Mouse (Mus musculus) embryonic facial prominence, embryonic 11.5 days (tissue): Measurements from ENCODE around the gene Mllt6. TPM values are rescaled to one million over a fixed set of nuclear protein-coding genes. Genes with fewer than 3 reads are reported as not detected.

Source experiments
- microRNA-seq: library from miRNA; unstranded; fragments of <30 nt; microRNA quantifications from one replicate; pipeline ENCODE4, GENCODE M21; 2016; ENCODE audit warnings: borderline number of aligned reads
- polyA plus RNA-seq: library from polyadenylated mRNA; unstranded; fragments of >200 nt; fragmentation: Nextera tagmentation; extraction: Ambion mirVana; gene quantifications from 2 replicates; pipeline ENCODE4 v1.2.1, GENCODE M21; 2014

The Mllt6 gene
- polyA plus RNA-seq, 1 experiment from 2014 or later = 3.7 TPM

Small RNAs within 50 kb of the gene (microRNA-seq; reads per million reads assigned to microRNA genes)
- 1.4 reads per million for gene Gm24158
- gene Mir6927 = not detected

Other genes with a start within 250 kb of the Mllt6 start
- gene Arhgap23, start 247.9 kb upstream of the Mllt6 start, polyA plus RNA-seq = 3.1 and 4.2 TPM in 2 replicates
- gene 4933428G20Rik, start 163.1 kb upstream of the Mllt6 start, polyA plus RNA-seq = not detected in 2 replicates
- 0.55 and 0.56 TPM in 2 replicates for gene Srcin1, start 87.2 kb upstream of the Mllt6 start, polyA plus RNA-seq
- gene Epop, start 33.7 kb upstream of the Mllt6 start, polyA plus RNA-seq = 9.0 and 9.7 TPM in 2 replicates
- gene Cisd3, start 22.4 kb downstream of the Mllt6 start, polyA plus RNA-seq = 11.8 TPM in 2 replicates
- gene Pcgf2, start 37.1 kb downstream of the Mllt6 start, polyA plus RNA-seq = 18.0 and 21.8 TPM in 2 replicates
- gene Psmb3, start 40.0 kb downstream of the Mllt6 start, polyA plus RNA-seq = 476 and 532 TPM in 2 replicates
- gene Pip4k2b, start 81.3 kb downstream of the Mllt6 start, polyA plus RNA-seq = 2.6 and 2.8 TPM in 2 replicates
- gene Cwc25, start 103.1 kb downstream of the Mllt6 start, polyA plus RNA-seq = 12.9 and 13.1 TPM in 2 replicates
- gene 1700001P01Rik, start 112.5 kb downstream of the Mllt6 start, polyA plus RNA-seq = not detected in 2 replicates
- gene Rpl23, start 119.0 kb downstream of the Mllt6 start, polyA plus RNA-seq = 524 and 537 TPM in 2 replicates
- 62.6 and 67.8 TPM in 2 replicates for gene Lasp1, start 135.6 kb downstream of the Mllt6 start, polyA plus RNA-seq
- gene B230217C12Rik, start 177.4 kb downstream of the Mllt6 start, polyA plus RNA-seq = 15.4 and 20.0 TPM in 2 replicates
- 0.60 and 0.61 TPM in 2 replicates for gene Fbxo47, start 220.7 kb downstream of the Mllt6 start, polyA plus RNA-seq